Mouse (Mus musculus) small intestine, adult 2 months (tissue): ENCODE measurements at regions not wholly inside any gene's neighbourhood (a gene's known extent, or its start where the extent isn't known, plus 50 kb on each side); places are given as distances from the start of the nearest gene placed in this dataset.

Experiments
- CTCF ChIP-seq: fragments of 200-500 bp; IDR thresholded peaks from 2 replicates; pipeline ENCODE4 v1.5.1; 2012; ENCODE audit warnings: low read depth, mild to moderate bottlenecking, control low read depth, inconsistent platforms, low read length, moderate library complexity, mixed read lengths; ENCODE audit not compliant: insufficient replicate concordance, insufficient read length; ENCODE audit errors: extremely low read depth
- POLR2A ChIP-seq: fragments of 200-500 bp; IDR thresholded peaks from 2 replicates; pipeline ENCODE4 v1.6.1; 2012; ENCODE audit warnings: low read depth, mild to moderate bottlenecking, control low read depth, inconsistent platforms, low read length, moderate library complexity

DNA sequence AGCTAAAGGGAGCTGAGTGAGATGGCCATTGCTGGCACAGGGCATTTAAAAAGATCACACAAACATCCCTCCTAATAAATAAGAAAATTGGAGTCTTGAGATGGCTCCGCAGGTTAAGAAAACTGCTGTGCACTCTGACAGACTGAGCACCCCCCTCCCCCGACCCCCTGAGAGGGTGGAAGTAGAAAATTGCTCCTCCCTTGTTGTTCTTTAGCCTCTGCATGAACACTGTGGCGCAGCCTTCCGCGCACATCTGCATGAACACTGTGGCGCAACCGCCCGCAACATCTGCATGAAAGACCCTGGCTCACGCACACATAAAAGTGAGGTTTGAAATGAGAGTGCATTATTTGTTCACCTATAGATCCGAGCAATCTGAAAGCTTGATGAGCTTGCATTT, 50.2 kb upstream of the Itsn2 start:
- TF ChIP-seq CTCF: no peak
- no peak for TF ChIP-seq POLR2A
